Mouse (Mus musculus) olfactory bulb, adult 2 months (tissue): ENCODE measurements around the gene Cdk17.

Source experiments
- CTCF ChIP-seq: fragments of 200-500 bp; IDR thresholded peaks from 2 replicates; pipeline ENCODE4 v1.5.1; 2012; ENCODE audit warnings: low read depth, mild to moderate bottlenecking, low read length, moderate library complexity; ENCODE audit not compliant: insufficient read depth
- POLR2A ChIP-seq: fragments of 200-500 bp; IDR thresholded peaks from 2 replicates; pipeline ENCODE4 v1.6.1; 2012; ENCODE audit warnings: mild to moderate bottlenecking, low read depth, low read length, moderate library complexity; ENCODE audit not compliant: insufficient read depth

- no peak for TF ChIP-seq CTCF
- no peak for TF ChIP-seq POLR2A
Measured at GRCm38 (mm10) chr10:93246185-93246920, 85.7 kb downstream of the Cdk17 start.
